Mouse (Mus musculus) bone marrow, adult 2 months (tissue): Measurements from ENCODE around the gene Ly6g6d. TPM values are rescaled to one million over a fixed set of nuclear protein-coding genes. Genes with fewer than 3 reads are reported as not detected.
"Not testable (repeated sequence)": the region's sequence is repeated elsewhere in the genome, so short reads cannot be mapped to it uniquely, and the experiment has no call there.

Source experiments
- H3K27ac ChIP-seq: fragments of 200-500 bp; 2 replicates; pipeline ENCODE4 v1.5.1; 2012; ENCODE audit warnings: low read depth, mild to moderate bottlenecking, control low read depth, inconsistent platforms, low read length; ENCODE audit not compliant: control insufficient read depth, poor library complexity, insufficient read depth
- H3K4me1 ChIP-seq: fragments of 200-500 bp; 2 replicates; pipeline ENCODE4 v1.6.1; 2011; ENCODE audit warnings: low read length; ENCODE audit not compliant: control insufficient read depth, insufficient read depth
- H3K4me3 ChIP-seq: fragments of 200-500 bp; replicated peaks from 2 replicates; pipeline ENCODE3; 2011; ENCODE audit warnings: mild to moderate bottlenecking, low read depth, low read length, control low read depth; ENCODE audit not compliant: control insufficient read depth
- CTCF ChIP-seq: fragments of 200-500 bp; IDR thresholded peaks from 2 replicates; pipeline ENCODE4 v1.5.1; 2011; ENCODE audit warnings: low read length, control low read depth; ENCODE audit not compliant: control insufficient read depth, insufficient read depth
- POLR2A ChIP-seq: fragments of 200-500 bp; IDR thresholded peaks from 2 replicates; pipeline ENCODE4 v1.6.1; 2011; ENCODE audit warnings: low read depth, mild to moderate bottlenecking, control low read depth, low read length, borderline replicate concordance; ENCODE audit not compliant: control insufficient read depth
- WGBS: fragments of 180-500 bp; shearing (Covaris S2); methylation state at CpG from one replicate; pipeline ENCODE4 v1.1.7; 2018; 5-methylcytosine and 5-hydroxymethylcytosine counted together
- polyA plus RNA-seq: library from polyadenylated mRNA; stranded (reverse); fragments of >200 nt; gene quantifications from 2 replicates; pipeline ENCODE4 v1.2.4, GENCODE M21; 2011; ENCODE audit warnings: low replicate concordance; ENCODE audit not compliant: missing spikeins, insufficient read depth, insufficient read length

Gene Ly6g6d
- polyA plus RNA-seq, result 9.2 and 26.2 TPM in 2 replicates

GRCm38 (mm10) chr17:35077786-35078233 is at the start of gene Ly6g6d:
TSS of gene Ly6g6d (minus strand) at chr17:35078065.
- H3K4me3 ChIP-seq, result peak within 1 kb of the TSS; percentile 4
- 4% methylated on average over 14 of the region's 14 CpGs for WGBS
- no peak within 1 kb of the TSS for H3K27ac ChIP-seq
- peaks cover 5% of the 10 kb centered on the region; the same call in 1 of the 2 replicates for H3K4me1 ChIP-seq
- TF ChIP-seq POLR2A (0 out of 2 replicates have a peak, but pooled peaks have one; percentile 27), CTCF (peak; percentile 60)

GRCm38 (mm10) chr17:35127017-35127416 is 49.2 kb upstream of the Ly6g6d start:
- 36% methylated on average over 13 of the region's 13 CpGs for WGBS
- peak overlapping the region; percentile 88 for H3K4me3 ChIP-seq
- no peak for TF ChIP-seq POLR2A
- no peak for TF ChIP-seq CTCF
- peaks cover 2% of the 10 kb centered on the region; the same call in 1 of the 2 replicates for H3K4me1 ChIP-seq
- H3K27ac ChIP-seq, result peak overlapping the region; percentile 89

GRCm38 (mm10) chr17:35126206-35126611 is 48.3 kb upstream of the Ly6g6d start, which contains the start of gene D17H6S53E:
TSS of gene D17H6S53E (plus strand) at chr17:35126373.
- TF ChIP-seq POLR2A, result peak; percentile 81; the same call in 1 of the 2 replicates
- no peak for TF ChIP-seq CTCF
- peak within 1 kb of the TSS; percentile 89 for H3K27ac ChIP-seq
- WGBS, result under 1% methylated on average over 36 of the region's 36 CpGs
- peaks cover 2% of the 10 kb centered on the region; the same call in 1 of the 2 replicates for H3K4me1 ChIP-seq
- H3K4me3 ChIP-seq, result peak within 1 kb of the TSS; percentile 88

GRCm38 (mm10) chr17:35125578-35125977 is 47.7 kb upstream of the Ly6g6d start:
- TF ChIP-seq CTCF (no peak), POLR2A (no peak)
- Histone ChIP-seq H3K4me3 (no peak overlapping the region), H3K27ac (peak overlapping the region; percentile 5), H3K4me1 (peaks cover 2% of the 10 kb centered on the region; the same call in 1 of the 2 replicates)
- 44% methylated on average over 6 of the region's 6 CpGs for WGBS

GRCm38 (mm10) chr17:35125081-35125480 is 47.2 kb upstream of the Ly6g6d start:
- no peak overlapping the region for H3K4me3 ChIP-seq
- H3K27ac ChIP-seq, result peak overlapping the region; percentile 50
- WGBS, result 78% methylated on average over 1 of the region's 1 CpGs
- H3K4me1 ChIP-seq, result peaks cover 3% of the 10 kb centered on the region; the same call in 1 of the 2 replicates
- TF ChIP-seq POLR2A, result no peak
- no peak for TF ChIP-seq CTCF

GRCm38 (mm10) chr17:35124261-35124896 is 46.5 kb upstream of the Ly6g6d start:
- peak overlapping the region; percentile 50 for H3K27ac ChIP-seq
- 89% methylated on average over 12 of the region's 12 CpGs for WGBS
- H3K4me1 ChIP-seq, H3K4me3 ChIP-seq: not testable (repeated sequence)

- H3K4me1 ChIP-seq, H3K4me3 ChIP-seq, H3K27ac ChIP-seq: not testable (repeated sequence)
- 91% methylated on average over 9 of the region's 9 CpGs for WGBS
Measured at GRCm38 (mm10) chr17:35123287-35123686, 45.4 kb upstream of the Ly6g6d start.

GRCm38 (mm10) chr17:35121871-35122303 is 44.0 kb upstream of the Ly6g6d start, which contains the start of gene Csnk2b:
TSS of gene Csnk2b (minus strand) at chr17:35122053.
- TF ChIP-seq CTCF (no peak), POLR2A (no peak)
- Histone ChIP-seq H3K4me3 (peak within 1 kb of the TSS; percentile 91), H3K4me1 (peaks cover 3% of the 10 kb centered on the region; the same call in 1 of the 2 replicates), H3K27ac (peak within 1 kb of the TSS; percentile 79)
- WGBS, result under 1% methylated on average over 19 of the region's 19 CpGs
